Mouse (Mus musculus) liver (tissue): ENCODE measurements around the gene Nfix.

ENCODE experiments used
- DNase-seq: peaks from one replicate; pipeline ENCODE4 v3.0.0-alpha.2; 2020; ENCODE audit warnings: mixed read lengths

The Nfix gene

DNA sequence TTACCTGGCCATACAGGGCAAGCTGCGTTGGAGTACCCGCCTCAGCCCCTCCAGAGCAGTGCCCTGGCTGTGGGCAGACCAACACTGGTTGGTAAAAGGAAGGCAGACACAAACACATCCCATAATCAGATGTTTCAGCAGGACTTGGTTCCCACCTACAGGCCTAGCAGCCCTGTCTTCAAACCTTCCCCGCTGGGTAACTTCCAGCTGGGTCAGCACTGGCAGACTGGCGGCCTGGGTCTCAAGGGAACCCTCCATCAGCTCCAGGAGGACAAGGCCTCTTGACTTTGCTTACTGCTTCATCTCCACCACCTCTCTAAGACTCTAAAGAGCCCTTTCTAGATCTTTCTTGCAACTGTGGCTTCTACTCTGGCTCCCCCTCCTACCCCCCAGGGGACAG lies 63.6 kb downstream of the Nfix start:
- DNase-seq = no peak

DNA sequence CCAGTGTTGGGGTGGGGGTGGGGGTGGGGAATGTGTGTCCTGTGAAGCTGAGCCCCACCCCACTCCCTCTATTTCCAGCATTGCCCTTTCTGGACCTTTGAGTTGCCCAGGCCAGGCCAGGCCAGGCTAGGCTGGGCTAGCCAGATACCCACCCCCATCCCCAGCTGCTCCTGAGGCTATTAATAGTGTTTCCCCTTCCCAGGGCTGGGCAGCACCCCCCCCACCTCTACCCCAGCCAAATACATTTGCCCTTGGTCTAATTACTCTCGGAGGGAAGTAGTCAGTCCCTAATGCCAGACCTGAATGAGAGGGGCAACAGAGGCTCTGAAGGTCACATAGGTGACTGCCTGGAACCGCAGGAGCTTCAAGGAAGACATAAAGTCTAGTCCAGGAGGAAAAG lies 64.5 kb downstream of the Nfix start:
- no peak for DNase-seq

DNA sequence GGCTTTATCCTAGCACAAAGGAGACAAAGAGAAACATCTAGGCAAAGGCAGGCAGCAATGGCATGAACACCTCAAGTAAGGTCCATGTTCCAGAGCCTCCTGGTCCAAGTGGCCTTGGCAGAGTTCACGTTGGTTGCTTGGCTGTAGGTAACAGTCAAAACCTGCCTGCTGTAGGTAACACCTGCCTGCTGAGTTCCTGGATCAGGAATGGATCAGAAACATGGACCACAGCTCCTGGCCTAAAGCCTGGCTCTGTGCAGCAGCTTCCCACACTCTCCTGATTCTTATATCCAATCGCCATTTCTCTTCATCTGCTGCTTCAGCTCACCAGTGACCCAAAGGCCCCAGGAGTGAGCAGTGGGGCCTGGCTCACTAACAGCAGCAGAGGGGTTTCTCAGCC lies 65.5 kb downstream of the Nfix start:
- no peak for DNase-seq

DNA sequence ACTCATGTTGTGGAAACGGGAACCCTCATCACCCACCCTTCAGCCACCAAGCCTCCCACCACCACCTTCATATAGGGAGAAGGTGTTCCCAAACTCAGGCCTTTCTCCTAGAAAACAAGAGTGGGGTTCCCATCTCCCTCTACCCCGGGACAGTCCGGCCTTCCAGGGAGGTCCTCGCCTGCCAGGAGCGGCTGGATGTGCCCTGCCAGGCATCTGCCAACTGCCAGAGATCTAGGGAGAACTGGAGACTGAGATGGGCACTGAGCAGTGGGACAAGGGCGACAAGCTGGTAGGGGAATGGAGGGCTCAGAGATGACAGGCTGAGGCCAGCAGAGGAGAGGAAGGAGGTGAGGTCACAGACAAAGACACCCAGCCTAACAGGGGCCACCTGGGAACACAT lies 66.2 kb downstream of the Nfix start:
- no peak for DNase-seq

DNA sequence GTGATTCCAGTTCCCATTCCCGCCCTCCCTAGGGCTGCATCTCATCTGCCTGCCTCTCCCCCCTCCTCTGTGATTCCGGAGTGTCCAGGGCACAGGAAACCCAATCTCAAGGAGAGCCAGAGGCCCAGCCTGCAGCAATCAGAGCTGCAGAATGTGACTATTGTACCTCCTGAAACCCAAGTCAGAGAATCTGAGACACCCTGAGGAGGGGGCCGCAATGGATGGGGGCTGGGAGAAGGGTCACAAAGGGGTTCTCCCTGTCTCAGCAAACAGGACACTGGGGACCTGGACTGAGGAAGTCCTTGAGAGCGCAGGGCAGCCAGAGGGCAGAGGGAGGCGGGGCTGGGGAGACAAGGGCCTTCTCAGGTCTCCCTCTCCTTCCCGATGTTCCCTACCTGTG lies 67.1 kb downstream of the Nfix start:
- no peak for DNase-seq

DNA sequence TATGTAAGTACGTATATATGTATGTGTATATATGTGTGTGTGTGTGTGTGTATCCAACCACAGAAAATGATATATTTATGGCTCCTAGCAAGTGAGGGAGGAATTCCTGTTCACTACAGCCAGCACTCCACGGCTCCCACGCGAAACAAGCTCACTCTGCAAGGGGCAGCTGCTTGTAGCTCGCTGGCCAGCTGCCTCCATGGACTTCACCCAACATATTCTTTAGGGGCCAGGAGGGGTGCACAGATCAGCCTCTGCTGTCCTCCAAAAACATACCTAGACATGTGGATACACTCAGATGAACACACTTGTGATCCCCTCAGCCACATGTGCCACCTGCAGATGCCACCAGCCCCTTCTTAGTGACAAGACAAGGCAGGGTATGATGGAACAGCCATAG lies 67.6 kb downstream of the Nfix start:
- DNase-seq = no peak

DNA sequence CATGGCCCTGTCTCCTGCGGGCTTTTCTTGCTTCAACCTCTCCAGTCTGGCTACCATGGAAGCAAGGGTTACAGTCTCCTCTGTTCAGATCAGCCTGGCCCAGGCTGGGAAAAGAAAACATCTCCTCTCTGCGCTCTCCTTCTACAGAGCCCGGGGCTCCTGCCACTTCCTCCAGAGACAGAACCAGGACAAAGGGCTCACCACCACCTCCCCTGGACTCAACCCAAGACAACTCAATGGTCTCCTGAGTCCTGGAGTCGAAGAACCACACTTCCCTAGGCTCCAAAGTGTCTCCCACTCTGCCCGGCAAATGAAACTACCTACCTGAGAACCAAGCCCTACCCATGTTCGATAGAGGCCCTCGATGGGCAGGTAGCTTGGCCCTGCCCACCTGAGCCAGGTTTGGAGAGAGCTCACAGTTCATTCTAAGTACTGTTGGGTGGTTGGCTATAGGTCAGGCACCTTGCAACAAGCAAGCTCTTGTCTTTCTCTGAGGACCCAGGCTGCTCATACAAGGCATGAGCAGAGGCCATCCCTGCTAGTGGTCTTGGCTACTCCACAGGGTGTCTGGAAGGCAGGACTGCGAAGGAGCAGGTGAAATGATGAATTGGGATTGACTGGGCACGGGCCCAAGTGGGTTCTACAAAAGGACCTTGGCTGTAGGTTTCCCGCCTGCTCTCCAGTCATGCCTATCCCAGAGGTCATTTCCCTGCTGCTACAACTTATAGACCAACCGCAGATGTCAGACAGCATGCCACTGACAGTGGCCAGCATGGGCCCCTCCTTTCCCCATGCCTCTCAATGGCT lies 68.6 kb downstream of the Nfix start:
- DNase-seq = no peak

DNA sequence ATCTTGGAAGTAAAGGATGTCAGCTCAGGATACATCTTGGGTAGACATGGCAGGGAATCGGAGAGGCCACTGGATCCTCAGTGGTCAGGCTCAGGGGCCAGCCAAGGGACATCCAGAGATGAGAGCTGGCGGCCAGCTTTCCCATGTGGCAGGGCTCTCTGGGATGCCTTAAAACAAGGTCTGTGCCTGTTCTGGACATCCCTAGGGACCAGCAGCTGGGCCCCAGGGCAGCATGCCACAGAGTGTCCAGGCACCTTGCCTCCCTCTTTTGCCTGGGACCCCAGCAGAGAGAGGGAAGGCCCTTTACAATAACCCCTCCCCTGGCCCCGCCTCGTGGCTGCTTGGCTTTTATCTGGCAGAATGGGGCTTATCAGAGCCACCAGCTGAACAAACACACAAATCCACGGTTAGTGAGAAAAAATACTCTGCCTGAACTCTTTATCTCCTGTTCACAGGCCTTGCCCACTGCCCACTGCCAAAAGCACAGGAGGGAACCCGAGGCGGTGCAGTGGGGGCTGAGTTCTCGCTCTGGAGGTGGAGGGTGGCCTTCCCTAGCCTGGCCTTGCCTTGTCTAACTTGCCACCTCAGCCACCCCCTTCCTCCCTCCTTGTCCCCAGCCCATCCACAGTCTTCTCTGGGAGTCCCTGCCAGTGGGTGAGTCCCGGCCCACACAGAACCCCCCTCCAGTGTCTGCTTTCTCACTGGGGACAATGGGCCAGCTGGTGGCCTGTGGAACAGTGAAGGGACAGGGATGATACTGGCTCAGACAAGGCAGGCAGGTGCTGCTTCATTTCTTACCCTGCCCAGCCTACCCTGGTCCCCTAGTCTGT lies 69.4 kb downstream of the Nfix start:
- peak; percentile 97 for DNase-seq

DNA sequence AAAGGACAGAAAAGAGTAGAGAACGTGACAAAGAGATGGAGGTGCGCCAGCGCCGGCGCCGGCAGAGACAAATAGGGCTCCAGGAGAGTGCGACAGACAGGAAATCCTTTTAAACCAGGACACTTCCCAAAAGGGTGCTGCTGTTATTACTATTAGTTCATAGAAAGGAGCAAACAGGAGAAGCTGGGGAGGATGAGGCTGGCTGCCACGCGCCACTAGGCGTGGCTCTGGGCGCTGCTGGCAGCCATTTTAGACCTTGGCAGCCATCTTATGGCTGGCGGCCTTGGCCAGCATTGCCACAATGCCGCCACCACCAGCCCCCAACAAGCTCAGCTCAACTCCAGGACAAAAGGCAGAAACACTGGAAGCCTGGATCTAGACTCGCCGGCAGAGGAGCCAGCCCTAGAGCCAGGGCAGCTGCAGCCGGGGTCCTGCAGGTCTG lies 70.2 kb downstream of the Nfix start:
- peak; percentile 45 for DNase-seq

DNA sequence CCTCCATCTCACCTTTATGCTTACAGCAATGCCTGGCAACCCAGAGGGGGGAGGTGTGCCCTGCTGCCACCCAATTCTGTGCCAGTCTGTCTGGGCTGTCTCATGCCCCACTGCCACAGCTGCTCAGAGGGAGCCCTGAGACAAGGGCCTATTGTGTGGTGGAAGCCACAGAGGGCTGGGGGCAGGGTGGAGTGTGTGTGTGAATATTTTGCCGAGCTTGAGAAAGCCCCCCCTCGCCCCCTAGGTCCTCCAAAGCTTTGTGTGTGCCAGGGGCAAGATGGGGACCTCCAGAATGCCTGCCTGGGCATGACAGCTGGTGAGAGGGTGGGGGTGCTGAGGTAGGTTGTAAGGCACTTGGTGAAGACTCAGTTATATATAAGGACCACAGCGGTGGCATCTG lies 71.7 kb downstream of the Nfix start:
- no peak for DNase-seq

DNA sequence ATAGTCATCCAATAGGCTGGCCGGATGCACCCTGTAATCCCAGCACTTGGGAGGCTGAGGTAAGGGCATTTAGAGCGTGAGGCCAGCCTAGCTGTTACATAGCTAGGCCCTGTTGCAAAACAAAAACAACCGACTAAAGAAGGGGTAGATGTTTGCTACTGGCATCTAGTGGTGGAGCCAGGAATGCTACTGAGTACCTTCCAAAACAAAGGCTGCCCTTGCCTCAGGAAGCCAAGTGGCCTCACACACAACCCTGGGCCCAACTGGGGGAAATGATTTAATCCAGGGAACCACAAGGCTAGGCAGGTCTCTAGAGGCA lies 74.2 kb downstream of the Nfix start:
- DNase-seq = peak; percentile 52

DNA sequence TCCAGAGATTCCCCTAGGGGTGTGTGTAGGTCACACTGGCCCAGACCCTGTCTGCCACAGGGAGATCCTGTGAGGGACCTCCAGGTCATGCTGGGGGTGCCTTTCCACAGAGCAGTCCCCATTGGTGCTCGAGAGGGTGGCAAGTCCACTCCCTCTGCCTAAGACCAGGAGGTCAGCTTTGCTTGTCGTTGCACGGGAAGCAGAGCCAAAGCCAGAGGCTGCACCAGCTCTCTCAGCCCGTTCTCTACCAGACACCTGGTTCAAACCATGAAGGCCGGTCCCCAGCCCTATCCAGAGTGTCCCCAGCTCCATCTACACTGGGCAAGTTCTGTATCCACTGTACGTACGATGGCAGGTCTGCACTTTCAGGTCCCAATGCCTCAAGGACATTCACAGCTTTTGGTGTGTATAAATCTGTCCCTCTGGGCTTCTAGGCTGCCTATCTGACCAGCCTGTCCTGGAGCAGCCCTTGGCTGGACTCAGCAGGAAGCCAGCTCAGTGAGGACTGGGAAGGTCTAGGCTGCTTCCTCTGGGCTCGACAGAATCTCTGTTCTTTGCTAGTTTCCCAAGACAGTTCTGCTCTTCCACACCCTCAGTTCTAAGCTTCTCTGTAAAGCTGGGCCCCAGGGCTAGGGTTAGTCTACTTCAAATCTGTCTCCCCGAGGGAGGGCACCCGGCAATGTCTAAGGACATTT lies 74.8 kb downstream of the Nfix start:
- no peak for DNase-seq

DNA sequence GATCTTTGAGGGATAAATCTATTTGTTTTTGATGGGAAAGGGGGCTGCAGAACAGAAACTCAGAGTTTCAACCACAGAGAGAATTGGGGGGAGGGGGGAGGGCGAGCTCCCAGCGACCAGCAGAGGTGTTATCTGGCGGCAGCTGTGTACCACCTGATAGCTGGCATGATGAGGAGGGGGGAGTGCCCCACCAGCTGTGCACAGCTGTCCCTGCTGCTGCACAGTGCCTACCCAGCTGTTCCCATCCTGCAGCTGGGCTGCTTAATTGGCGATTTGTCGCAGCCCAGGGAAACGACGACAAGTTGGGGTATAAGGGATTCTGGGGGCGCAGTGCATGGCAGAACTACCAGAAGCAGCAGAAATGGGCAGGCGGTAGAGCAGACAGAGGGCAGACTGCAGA lies 75.5 kb downstream of the Nfix start:
- peak; percentile 71 for DNase-seq

DNA sequence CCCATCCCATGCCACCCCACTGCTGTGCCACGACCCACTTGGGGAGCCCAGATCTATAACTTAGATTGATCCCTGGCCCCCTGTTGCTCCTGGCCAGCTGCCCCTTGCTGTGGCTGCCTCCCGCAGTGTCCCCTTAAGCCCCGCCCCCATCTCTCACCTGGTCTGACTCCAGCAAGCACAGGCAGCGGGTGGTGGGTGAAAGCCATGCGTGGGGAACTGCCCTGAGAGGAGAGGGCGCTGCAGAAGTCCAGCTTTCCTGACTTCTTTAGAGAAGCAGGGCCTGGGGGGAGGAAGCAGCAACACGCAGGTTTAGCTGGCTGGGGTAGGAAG lies 76.6 kb downstream of the Nfix start:
- DNase-seq = peak; percentile 91

DNA sequence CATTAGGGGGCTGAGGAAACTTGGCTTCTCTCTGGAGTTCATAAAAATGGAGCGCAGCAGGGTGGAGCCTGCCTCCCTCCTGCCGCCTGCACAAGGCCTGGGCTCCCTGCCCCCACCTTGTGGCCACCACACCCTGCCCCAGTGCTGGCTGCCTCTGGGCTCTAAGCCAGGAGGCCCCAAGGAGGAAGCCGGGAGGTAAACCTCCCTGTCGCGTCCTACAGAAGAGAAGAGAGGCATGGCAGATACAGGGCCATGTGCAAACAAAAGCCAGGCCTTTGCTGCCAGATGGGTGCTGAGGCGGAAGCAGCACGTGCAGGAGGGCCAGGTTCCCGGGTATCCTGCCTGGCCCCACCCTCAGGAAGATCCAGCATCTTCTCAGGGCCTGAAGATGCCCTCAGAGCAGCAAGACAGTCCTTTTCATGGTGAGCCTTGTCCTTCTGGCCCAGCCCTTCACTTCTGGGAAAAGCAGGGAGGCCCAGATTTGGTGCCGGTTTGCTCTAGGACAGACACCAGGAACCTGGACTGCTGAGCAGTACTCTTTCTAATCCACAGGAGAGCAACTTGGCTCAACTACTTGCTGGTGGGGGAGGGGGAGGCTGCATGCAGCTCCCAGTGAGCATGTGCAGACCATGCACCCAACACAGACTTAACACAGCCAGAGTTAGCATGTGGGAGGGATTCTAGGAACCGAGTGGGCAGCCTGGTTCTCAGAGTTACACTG lies 77.1 kb downstream of the Nfix start, which contains the start of gene G430095P16Rik:
Gene G430095P16Rik (plus strand): TSS at position 158 of the 721 bp plus-strand sequence.
- peak; percentile 94 for DNase-seq

DNA sequence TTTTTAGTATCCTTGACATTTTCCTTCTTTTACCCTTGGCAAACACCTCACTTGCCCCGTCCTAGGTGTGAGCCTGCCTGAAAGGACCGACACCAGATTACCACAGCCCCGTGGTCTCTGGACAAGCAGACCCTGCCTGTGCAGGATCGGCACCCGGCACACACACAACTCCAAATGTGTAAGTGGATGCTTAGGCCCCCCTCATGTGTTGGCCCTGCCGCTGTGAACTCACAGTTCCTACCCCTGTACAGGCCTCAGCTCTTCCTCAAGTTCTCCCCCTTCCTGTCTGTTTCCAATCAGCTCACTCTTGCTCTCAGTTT lies 77.7 kb downstream of the Nfix start:
- no peak for DNase-seq

DNA sequence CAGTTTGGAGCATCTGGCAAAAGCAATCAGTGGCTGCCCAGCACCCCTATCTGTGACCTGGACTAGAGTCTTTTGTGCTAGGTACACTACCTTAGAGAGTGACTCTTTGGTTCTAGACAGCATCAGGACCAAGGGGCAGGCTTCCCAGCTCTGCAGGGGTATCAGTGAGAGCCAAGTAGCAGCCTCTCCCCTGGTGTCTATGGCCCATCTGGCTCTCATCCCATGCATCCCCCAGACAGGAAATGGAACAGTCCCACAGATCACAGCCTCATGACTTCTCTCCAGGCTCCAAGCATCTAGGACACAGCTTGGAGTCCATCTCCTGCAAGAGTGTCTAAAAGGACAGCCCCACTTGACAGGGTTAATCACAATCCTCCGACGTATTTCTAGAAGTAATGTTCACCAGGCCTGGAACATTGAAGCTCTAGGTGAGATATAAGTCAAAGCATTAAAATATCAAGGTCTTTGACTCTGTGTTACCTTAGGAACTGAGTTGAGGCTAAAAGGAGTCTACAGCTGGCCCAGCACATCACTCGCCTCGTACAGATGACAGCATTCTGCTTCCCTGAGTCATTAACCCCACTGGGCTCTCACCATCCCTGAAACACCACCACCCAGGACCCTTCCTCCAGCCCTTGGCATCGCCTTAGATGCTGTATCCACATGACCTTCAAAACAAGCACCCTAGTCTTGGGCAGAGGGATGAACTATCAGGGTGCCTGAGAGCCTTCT lies 81.0 kb downstream of the Nfix start:
- DNase-seq = no peak

DNA sequence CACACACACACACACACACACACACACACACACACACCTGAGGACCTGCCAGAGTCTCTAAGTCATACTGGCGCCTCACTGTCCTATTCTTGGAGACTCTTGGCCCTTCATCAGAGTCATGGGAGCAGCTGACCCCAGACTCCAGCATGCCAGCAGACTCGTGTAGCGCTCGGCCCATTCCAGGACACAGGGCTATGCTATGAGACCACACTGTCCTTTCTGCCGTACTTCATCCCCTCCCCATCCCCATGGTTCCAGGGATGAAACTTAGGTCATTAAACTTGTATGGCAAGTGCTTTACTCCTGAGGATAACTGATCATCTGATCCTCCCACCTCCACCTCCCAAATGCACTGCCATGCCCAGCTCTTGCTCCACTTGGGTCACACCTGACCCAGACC lies 81.7 kb downstream of the Nfix start:
- DNase-seq = no peak

DNA sequence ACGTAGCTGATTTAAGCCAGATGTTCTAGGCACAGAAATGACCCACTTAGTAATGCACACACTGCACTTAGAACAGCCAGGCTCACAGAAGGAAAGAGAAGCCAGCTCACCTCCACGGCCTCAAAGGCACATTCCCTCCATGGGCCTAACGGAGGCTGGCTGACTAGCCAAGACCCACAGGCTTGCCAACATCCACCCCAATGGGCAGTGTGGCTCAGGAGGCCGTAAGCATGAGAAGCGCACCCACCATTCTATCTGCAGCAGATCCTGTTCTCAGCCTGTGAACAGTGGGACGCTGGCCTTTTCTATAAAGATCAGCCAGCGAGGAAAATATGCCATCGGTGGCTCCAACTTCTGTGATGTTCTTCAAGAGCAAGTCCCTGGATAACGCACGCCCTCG lies 83.4 kb downstream of the Nfix start:
- DNase-seq = no peak

DNA sequence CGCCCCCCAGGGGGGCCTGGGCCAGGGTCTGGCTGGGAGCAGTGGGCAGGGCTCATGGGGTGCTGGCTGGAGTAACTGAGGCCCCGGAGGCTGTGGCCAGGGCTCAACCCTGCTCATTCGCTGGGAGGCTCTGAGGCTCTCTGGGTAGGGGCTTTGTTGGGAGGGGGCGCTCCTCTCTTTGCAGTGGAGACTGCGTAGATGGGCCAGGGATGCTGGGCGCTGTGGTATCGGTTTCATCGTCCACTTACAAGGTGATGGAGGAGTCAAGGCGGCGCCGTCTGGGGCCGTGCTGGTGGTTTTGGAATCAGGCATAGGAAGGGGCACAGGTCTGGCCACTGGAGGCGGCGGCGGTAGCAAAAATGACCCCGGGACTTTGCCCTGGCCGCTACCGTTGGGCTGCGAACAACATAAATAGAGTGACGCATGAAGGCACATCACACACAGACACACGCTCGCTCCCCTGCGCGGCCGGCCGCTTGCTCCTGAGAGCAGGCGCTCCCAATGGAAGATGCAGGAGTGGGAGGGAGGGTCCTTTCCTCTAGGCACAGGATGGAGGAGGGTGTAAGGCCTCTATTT lies 84.2 kb downstream of the Nfix start:
- DNase-seq = no peak

DNA sequence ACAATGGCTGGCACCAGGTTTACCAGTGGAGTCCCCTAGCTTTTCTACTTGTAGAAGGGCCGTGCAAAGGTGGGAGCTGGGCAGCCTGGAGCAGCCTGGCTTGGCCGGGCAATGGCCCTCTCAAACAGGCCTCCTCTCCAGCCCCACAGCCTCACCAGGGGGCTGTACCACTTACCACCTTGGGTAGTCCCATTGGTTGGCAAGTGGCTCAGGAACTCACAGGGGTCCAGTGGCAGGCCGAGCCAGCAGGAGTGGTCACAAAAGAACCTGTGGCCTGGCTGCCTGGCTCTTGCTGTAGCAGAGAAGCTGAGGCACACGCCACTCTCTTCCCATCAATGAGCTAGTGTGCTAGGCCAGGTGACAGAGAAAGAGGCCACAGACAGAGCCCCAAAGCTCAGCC lies 86.0 kb downstream of the Nfix start:
- DNase-seq = no peak

DNA sequence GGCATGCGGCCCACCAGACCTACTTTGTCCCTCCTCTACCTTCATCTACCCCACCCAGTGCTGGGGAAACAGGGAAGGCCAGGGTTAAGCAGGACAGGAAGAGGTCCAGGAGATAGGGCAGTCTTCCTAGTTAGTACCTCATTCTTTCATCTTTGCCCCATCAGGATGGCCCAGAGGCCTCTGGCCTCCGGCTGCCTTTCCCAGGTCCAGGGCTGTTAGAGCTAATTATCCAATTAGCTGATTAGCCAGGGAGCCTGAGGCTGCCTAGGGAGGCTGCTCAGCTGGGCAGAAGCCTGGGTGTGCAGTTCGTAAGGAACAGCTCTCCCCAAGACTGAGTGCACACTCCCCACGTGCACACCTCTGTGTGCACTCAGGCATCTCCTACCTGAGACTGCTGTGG lies 86.8 kb downstream of the Nfix start:
- DNase-seq = no peak
